8 mouse cellular contexts compared by ENCODE assay signal in genomic region chr7:128690796-128691195, GRCm38 (mm10). TPM values are rescaled to one million over a fixed set of nuclear protein-coding genes. Genes with fewer than 3 reads are reported as not detected.
DNase-seq lines count a peak whose midpoint lies in the region.

No protein-coding gene starts in this region.

- peak; percentile 68 to 69 for DNase-seq in cerebellum, postnatal 10 days
- peak; percentile 68 to 72 for DNase-seq in frontal cortex, postnatal 10 days (ENCODE audit: low spot score in 2 of 2)
- DNase-seq in left cerebral cortex, adult 8-10 months (ENCODE audit: low spot score in 2 of 2): peak; percentile 52 to 90
- peak; percentile 34 for DNase-seq in retina, adult 2 months (ENCODE audit: low read depth, low spot score)
- DNase-seq in adipocyte (ENCODE audit: low spot score): no peak
- no peak for DNase-seq in kidney, postnatal 4 days
- no peak for DNase-seq in heart, adult 18-20 months
- no peak for DNase-seq in heart, postnatal 14 days

- intact Hi-C loops in heart, postnatal 14 days (cut with DNase I): loop anchor here (1.0 to 5.0 kb wide), 2 partner anchors 216 to 318 kb away; no protein-coding TSS in a partner anchor

RNA-seq across cellular contexts. Expression of gene Mcmbp, which starts 49.5 kb away (rescaled TPM):
- 10 to 100 TPM; 24.4 to 26.8 (median 25.6) TPM for total RNA-seq in left cerebral cortex, adult 8-10 months (2022)
- 10 to 100 TPM; 21.7 to 23.7 TPM for total RNA-seq in heart, adult 18-20 months (2021)
- total RNA-seq in heart, postnatal 14 days (2021): 10 to 100 TPM; 26.3 to 27.2 TPM

RNA-seq across cellular contexts. Expression of gene Sec23ip, which starts 53.9 kb away (rescaled TPM):
- 10 to 100 TPM; 34.3 to 41.5 (median 34.8) TPM for total RNA-seq in left cerebral cortex, adult 8-10 months (2022)
- total RNA-seq in heart, adult 18-20 months (2021): 10 to 100 TPM; 19.0 to 27.6 TPM
- 10 to 100 TPM; 27.7 to 31.6 TPM for total RNA-seq in heart, postnatal 14 days (2021)

Comparison
In these comparisons a context has a peak if more than half of its experiments do, and no peak if none do; other contexts are left out.
1. DNase-seq: peak in cerebellum, postnatal 10 days (2 of 2), frontal cortex, postnatal 10 days (2 of 2), left cerebral cortex, adult 8-10 months (2 of 2) and retina, adult 2 months (single experiment); none in adipocyte (single experiment), kidney, postnatal 4 days (0 of 2), heart, adult 18-20 months (0 of 2) and heart, postnatal 14 days (0 of 2).